Mouse (Mus musculus): ENCODE measurements at regions not wholly inside any gene's neighbourhood (a gene's known extent, or its start where the extent isn't known, plus 50 kb on each side); places are given as distances from the start of the nearest gene placed in this dataset.
A peak's percentile ranks its signal among the peaks of the same experiment; 100 is the strongest.

GRCm38 (mm10) chr9:78903211-78903610, 287.9 kb downstream of the Cd109 start:
- no peak for DNase-seq

DNA sequence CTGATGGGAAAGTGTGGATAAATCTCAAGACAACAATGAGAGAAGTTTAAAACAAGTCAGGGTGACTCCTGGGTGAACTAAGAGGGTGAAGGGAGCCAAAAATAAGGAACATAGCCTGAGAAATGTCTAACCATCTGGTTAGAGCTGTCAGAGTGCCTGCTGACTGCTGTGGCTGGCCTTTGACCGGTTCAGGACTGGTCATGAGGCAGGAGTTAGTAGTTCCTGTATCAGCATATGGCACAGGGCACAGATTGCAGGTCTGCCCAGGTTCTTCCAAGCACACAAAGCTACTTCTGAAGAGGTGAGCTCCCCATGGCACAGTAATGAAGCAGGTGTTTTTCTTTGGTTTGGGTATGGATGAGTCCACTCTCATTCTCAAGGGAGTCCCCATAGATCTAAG, 302.0 kb downstream of the Cd109 start:
- no peak for DNase-seq

GRCm38 (mm10) chr9:78925977-78926593, 310.7 kb downstream of the Cd109 start:
- DNase-seq = no peak

GRCm38 (mm10) chr9:78941648-78942047, 326.3 kb downstream of the Cd109 start:
- no peak for DNase-seq

DNA sequence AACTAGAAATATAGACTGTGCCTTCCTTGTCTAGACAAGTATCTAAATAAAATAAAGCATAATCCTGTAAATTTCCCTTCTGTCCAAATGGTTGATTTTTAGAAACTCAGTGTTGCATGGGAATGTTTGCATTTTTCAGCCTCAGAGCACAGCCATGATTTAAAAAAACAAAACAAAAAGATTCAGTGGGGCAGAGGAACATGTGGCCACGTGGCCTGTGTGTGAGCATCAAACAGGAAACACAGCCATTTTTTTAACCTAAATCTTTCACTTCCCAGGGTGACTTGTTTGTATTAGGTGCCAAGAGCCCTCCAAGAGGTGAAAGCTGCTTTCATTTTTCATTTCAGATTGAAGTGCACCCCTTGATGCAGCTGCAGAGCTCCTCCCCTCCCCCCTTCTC, 349.5 kb downstream of the Cd109 start:
- no peak for DNase-seq

GRCm38 (mm10) chr9:78965226-78965950, 350.0 kb downstream of the Cd109 start:
- no peak for DNase-seq

DNA sequence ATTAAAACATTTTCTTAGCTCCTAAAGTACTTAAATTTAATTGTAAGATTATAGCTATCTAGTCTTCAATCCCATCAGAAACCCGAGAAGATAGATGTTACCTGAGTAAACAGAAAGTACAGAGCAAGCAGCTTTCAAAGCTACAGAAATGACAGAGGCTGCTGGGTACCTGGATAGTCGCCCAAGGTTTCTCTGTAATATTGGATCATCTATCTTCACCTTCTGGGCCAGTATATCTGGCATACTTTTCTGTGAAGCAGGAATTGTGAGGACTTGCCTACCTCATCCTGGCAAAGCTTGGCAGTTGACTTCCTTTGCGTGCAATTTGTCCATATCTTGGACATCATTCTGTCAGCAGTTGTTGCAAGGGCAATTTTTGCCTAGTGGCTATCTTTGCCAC, 356.4 kb downstream of the Cd109 start:
- no peak for DNase-seq

DNA sequence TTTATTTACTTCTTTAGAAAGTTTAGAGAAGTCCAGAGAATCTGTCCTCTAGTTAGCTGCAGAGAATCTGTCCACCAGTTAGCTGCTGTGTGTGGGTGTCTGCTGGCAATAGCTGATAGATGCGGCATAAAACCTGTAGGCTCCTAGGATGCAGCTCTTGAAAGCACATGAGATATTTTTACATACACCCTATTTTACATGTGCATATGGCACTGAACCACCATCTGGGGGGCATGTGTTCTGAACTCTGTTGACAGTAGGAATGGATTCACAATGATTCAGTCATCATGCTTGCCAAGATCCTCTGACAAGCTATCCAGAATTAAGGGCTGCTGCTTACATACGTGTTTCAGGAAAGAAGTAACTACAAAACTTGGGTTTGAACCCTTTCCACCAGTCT, 368.4 kb downstream of the Cd109 start:
- DNase-seq = no peak

DNA sequence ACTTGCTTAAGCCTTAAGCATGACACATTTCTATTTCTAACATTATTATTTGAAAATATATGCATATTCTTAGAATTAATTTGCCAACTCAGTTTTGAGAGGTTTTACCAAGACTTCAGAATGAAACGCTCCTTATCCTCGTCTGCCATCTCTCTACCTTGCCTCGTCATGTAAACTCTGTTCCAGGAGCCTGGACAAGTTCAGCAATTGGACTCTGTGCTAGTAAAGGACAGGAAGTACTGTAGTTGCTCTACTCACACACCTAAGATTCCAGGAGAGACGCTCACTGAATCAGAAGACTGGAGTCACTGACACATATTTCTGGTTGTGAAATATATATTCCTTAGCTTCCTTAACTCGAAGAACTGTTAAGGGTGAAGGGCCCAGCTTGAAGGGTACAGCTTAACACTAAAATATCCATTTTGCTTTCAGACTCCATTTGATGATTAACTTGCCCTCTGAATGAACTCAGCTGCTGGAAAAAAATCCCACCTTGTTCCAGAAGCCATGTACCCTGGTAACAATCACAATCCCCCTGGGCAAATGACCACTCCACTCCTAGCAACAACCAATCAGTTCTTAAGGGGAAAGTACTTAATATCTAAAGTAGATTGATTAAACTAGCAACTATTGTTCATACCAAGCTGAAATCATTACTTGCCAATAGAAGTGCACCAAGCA, 370.0 kb downstream of the Cd109 start:
- DNase-seq = no peak

DNA sequence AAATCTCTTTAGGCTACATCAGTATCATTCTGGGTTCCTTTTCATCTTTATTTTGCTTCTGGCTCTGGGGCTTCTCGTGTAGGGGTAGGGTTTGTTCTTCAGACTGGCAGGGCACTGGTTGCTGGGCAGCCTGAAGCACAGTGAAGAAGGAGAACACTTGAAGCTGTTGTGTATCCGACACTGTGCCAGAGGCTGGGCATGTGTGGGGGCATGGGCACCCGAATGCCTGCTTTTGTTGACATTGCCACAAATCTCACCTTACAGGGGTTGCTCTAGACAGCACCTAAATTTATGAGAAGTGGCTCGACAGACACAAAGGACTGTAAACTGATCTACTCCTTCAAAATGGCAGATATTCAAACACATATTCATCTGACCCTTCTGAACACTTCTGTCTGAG, 376.0 kb downstream of the Cd109 start:
- no peak for DNase-seq

DNA sequence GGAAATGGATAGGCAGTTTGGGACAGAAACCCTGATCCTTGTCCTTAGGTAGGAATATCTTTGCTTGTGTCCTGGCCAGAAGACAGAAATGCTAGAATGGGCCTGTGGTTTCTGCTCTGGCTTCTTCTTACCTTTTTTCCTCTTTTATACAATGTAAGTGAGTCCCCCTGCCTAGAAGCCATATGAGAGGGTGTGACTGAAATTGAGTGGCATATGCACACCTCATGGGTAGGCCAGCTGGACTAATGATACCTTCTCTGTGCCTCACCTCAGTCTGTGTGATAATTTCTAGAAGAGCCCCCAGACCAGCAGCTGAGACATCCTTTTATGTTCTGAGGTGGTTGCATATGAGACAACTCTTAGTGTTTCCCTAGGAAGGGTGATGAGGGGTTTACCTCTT, 385.7 kb downstream of the Cd109 start:
- DNase-seq = no peak

DNA sequence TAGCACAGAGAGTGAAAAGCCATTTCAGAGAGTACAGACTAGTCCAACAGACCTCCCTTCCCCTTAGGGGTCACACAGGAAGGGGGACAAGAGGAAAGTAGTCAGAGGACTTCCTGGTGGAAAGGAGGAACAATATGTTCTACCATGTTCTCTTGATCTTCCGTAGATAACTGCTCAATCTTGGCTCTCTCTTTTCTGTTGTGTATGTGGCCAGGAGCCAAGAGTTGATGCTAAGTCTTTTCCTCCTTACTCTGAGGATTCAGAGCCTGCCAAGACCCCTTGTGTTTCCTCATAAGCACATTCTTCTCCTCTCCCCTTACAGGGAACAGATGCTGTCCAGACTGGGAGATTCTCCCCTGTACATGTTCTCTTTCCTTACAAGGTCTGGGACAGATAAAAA, 386.6 kb downstream of the Cd109 start:
- no peak for DNase-seq

- no peak for DNase-seq
These were observed 389.1 kb downstream of the Cd109 start for GRCm38 (mm10) chr9:79004296-79004980.

GRCm38 (mm10) chr9:79022291-79022690, 406.9 kb downstream of the Cd109 start:
- no peak for DNase-seq

DNA sequence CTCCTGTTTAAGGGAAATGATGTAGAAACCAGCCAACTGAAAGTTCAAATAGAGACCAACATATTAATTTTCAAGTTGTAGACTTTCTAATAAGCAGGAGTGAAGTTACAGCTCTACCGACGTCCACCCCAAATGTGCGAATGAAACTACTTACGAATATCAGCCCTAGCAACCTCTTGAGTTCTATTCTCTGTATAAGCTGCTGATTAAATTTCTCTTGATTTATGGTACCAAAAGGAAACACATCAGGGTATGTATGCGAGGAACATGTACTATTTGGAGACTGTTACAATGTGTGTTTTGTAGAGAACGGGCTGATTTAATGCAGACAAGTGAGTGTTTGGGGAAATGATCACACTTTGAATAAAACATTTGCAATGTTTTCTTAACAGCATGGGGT, 412.9 kb downstream of the Cd109 start:
- DNase-seq = no peak

- DNase-seq = no peak
These were observed 414.1 kb downstream of the Cd109 start for GRCm38 (mm10) chr9:79029456-79029855.

DNA sequence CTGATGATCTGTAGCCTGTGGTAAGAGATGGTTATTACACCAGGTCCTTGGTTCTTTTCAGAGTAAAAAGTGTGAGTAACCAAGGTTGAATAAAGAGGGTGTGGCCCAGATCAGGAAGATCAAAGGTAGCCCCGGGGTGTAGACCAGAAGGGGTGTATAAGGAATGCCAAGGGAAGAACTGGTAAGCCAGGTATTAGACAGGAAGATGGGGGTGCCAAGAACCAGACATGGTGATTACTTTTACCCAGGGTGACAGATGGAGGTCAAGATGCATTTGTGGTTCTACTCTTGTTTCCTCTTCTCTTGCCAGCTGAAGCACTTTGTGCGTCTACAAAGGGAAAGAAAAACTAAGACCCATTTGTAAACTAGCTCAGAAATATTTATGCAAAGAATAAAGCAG, 420.3 kb downstream of the Cd109 start:
- DNase-seq = no peak

GRCm38 (mm10) chr9:79037054-79037453, 421.7 kb downstream of the Cd109 start:
- DNase-seq = no peak

GRCm38 (mm10) chr9:79038971-79039370, 423.6 kb downstream of the Cd109 start:
- no peak for DNase-seq

DNA sequence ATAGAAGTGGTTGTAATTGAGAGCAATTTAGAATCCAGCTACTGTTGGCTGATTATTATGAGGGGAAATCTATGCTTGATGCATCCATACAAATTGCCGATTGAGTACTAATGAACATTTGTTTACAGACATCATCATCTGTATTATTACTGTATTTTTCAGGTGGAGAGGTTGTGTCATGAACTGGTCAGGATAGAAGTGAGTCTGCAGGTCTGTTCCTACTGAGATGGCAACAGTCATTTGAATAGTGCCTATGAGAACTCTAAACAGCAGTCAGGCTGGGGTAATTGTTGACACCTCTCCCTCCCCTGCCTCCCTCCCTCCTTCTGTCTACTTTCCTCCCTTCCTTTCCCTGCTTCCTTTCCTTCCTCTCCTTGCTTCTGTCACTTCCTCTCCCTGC, 429.0 kb downstream of the Cd109 start:
- no peak for DNase-seq

DNA sequence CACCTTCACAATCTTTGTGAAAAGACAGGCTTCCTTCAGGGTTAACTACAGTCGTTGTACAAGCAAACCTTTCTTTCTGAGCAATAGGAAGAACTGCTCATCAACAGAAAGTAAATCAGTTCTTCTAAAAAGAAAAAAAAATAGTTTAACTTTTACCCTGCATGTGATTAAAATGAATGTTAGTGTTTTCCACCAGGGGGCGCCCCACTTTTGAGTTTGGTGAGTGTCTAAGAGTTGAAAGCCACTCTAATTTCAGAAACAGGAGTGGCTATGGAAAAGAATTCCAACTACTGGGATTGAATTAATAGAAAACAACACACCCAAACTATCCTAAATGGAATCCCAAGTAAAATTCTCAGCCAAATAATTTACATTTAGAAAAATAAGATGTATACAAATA, 430.0 kb downstream of the Cd109 start:
- peak; percentile 56 for DNase-seq

DNA sequence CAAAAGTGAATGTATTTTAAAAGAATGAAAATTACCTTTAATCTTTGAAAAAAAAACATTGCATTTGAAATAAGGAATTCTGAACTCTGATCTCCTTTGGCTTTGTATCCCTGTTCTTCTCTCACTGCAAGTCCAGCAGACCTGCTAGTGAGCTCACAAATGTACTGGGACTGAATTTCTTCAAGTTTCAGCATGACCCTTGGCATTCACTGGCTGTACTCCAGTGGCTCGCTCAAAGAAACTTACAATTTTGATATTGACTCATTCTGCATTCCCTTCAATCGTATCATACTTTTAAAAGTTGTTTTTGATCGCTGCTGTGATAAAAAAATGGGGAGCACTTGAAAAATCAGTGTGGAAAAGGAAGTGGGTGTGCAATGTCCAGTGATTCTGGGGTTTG, 456.6 kb downstream of the Cd109 start:
- no peak for DNase-seq

DNA sequence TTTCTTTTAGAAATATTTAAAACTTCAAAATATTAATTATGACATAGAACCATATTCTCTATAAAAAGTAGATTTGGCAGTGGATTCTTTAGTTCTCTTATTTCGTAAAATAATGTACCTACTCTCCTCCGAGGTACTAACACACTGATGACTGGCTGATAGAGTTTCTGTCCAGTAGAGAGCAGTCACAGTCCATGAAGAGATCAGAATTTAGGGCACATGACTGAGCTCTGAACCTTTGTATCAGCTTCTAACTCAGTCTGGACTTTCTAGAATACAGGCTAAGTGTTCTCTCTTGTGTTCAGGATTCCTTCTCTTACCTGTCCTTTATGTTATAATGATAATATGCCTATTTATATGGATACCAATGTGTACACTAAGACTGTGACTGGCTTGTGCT, 494.3 kb downstream of the Cd109 start:
- DNase-seq = no peak

All from adrenal gland, postnatal 25 days (tissue).